Mouse (Mus musculus) lung, postnatal 0 days (tissue): ENCODE data around the gene Cacna1d. TPM values are rescaled to one million over a fixed set of nuclear protein-coding genes. Genes with fewer than 3 reads are reported as not detected.

Source experiments
- ATAC-seq: fragments of 200-750 bp; cut with Nextera tagmentation; 2 replicates; pipeline ENCODE4 v1.8.0; 2017; ENCODE audit warnings: moderate library complexity
- DNase-seq: peaks from one replicate; pipeline ENCODE4 v3.0.0-alpha.2; 2016; ENCODE audit warnings: low spot score
- H3K27ac ChIP-seq: fragments of 300-500 bp; sonication (generic); 2 replicates; pipeline ENCODE4 v1.5.1; 2014; ENCODE audit warnings: antibody characterized with exemption, mild to moderate bottlenecking, low read length, mixed read lengths
- H3K27me3 ChIP-seq: fragments of 300-500 bp; sonication (generic); replicated peaks from 2 replicates; pipeline ENCODE4 v1.6.1; 2014; ENCODE audit warnings: low read length, mixed read lengths; ENCODE audit not compliant: insufficient read depth
- H3K36me3 ChIP-seq: fragments of 300-500 bp; sonication (generic); 2 replicates; pipeline ENCODE4 v1.6.1; 2014; ENCODE audit warnings: low read length, mixed read lengths; ENCODE audit not compliant: insufficient read depth
- H3K4me1 ChIP-seq: fragments of 300-500 bp; sonication (generic); 2 replicates; pipeline ENCODE4 v1.6.1; 2014; ENCODE audit warnings: antibody characterized with exemption, low read depth, low read length, mixed read lengths; ENCODE audit not compliant: insufficient read depth
- H3K4me2 ChIP-seq: fragments of 300-500 bp; sonication (generic); replicated peaks from 2 replicates; pipeline ENCODE4 v1.6.1; 2014; ENCODE audit warnings: low read depth, mild to moderate bottlenecking, low read length, moderate library complexity, mixed read lengths
- H3K4me3 ChIP-seq: fragments of 300-500 bp; sonication (generic); 2 replicates; pipeline ENCODE4 v1.5.1; 2014; ENCODE audit warnings: low read depth, low read length
- H3K9ac ChIP-seq: fragments of 300-500 bp; sonication (generic); replicated peaks from 2 replicates; pipeline ENCODE4 v1.6.1; 2014; ENCODE audit warnings: low read depth, mild to moderate bottlenecking
- H3K9me3 ChIP-seq: fragments of 300-500 bp; sonication (generic); 2 replicates; pipeline ENCODE4 v1.6.1; 2016; ENCODE audit warnings: low read length, mixed read lengths
- CTCF ChIP-seq: IDR thresholded peaks from 2 replicates; pipeline ENCODE4 v1.5.1; 2016; ENCODE audit warnings: antibody characterized with exemption, mild to moderate bottlenecking
- EP300 ChIP-seq: IDR thresholded peaks from 2 replicates; pipeline ENCODE4 v1.6.1; 2016; ENCODE audit warnings: antibody characterized with exemption, mild to moderate bottlenecking, control low read depth
- WGBS: fragments of 180-500 bp; shearing (Covaris S2); extraction: QIAGEN DNeasy Blood & Tissue Kit; methylation state at CpG from one replicate; pipeline ENCODE4 v1.1.7; 2014; 5-methylcytosine and 5-hydroxymethylcytosine counted together
- polyA plus RNA-seq: library from polyadenylated mRNA; unstranded; fragments of >200 nt; fragmentation: Nextera tagmentation; extraction: Ambion mirVana; gene quantifications from 2 replicates; pipeline ENCODE4 v1.2.1, GENCODE M21; 2015

Gene Cacna1d
- polyA plus RNA-seq, 1 experiment from 2014 or later: 12.5 TPM

DNA sequence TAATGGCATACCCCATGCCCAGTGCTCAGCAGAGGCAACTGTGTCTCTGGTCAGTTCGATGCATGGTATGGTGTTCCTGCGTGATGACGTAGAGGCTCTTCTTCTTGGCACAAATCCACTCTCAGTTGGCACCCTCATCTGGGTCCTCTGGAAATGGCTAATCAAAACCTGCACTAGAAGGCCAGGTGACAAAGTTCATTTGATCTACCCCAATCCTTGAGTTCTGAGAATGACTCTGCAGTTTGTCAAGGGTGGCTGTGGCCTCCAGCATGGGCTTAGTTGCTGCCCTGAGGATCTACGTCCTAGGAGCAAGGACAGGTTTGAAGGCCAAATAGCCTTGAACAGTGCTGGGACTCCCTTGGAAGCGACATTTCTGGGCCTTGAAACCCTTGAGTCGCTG is 472.4 kb downstream of the Cacna1d start:
- Histone ChIP-seq H3K4me2 (no peak overlapping the region), H3K27ac (no peak overlapping the region), H3K9ac (no peak overlapping the region), H3K36me3 (no peaks in the 10 kb centered on the region), H3K9me3 (no peaks in the 10 kb centered on the region), H3K4me1 (no peaks in the 10 kb centered on the region), H3K27me3 (no peaks in the 10 kb centered on the region), H3K4me3 (no peak overlapping the region)
- no peak for DNase-seq
- TF ChIP-seq CTCF (no peak), EP300 (no peak)
- no peak for ATAC-seq
- 91% methylated on average over 6 of the region's 6 CpGs for WGBS

DNA sequence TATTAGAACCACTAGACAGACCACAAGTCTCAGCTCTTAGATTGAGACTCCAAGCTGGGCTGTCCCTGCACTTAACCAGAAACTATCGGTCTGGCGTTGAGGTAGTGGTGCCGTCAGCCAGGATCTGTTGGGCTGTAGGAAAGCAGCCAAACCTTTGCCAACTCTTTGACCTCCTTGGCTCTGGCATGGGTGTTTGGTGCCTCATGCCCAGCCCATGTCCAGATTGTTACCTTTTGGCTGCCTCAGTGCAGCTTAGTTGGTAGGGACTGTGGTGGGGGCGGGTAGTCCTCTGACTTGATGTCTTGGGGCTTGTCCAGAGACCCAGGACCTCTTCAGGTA is 472.8 kb downstream of the Cacna1d start:
- Histone ChIP-seq H3K27me3 (no peaks in the 10 kb centered on the region), H3K4me3 (no peak overlapping the region), H3K9me3 (no peaks in the 10 kb centered on the region), H3K9ac (no peak overlapping the region), H3K36me3 (no peaks in the 10 kb centered on the region), H3K27ac (no peak overlapping the region), H3K4me1 (no peaks in the 10 kb centered on the region), H3K4me2 (no peak overlapping the region)
- TF ChIP-seq EP300 (no peak), CTCF (no peak)
- WGBS: 86% methylated on average over 4 of the region's 4 CpGs
- DNase-seq (no peak), ATAC-seq (no peak)

GRCm38 (mm10) chr14:30017794-30018462 is 473.3 kb downstream of the Cacna1d start:
- no peak for ATAC-seq
- 79% methylated on average over 8 of the region's 8 CpGs for WGBS
- Histone ChIP-seq H3K4me3 (no peak overlapping the region), H3K4me1 (no peaks in the 10 kb centered on the region), H3K36me3 (no peaks in the 10 kb centered on the region), H3K4me2 (no peak overlapping the region), H3K27me3 (no peaks in the 10 kb centered on the region), H3K9me3 (no peaks in the 10 kb centered on the region), H3K27ac (no peak overlapping the region), H3K9ac (no peak overlapping the region)
- DNase-seq: no peak
- no peak for TF ChIP-seq CTCF
- no peak for TF ChIP-seq EP300

DNA sequence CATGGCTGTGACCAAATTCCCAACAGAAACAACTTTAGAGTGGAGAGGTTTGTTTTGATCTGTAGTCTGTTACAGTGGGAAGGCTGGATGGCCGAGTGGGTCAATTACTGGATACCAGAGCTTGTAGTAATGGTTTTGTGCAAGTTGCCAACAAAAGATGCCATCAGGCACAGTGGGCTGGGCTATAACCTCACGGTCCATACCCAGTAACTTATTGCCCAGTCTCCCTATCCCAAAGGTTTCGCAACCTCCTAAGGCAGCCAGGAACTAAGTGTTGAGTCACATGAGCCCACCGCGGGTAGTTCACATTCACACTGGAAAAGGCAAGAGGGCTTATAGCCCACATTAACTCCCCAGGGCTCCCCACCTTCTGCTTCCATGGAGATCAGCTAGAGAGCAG is 474.6 kb downstream of the Cacna1d start:
- no peak overlapping the region for H3K9ac ChIP-seq
- no peaks in the 10 kb centered on the region for H3K36me3 ChIP-seq
- WGBS: 79% methylated on average over 5 of the region's 5 CpGs
- TF ChIP-seq EP300: no peak
- no peaks in the 10 kb centered on the region for H3K9me3 ChIP-seq
- no peak for ATAC-seq
- no peak overlapping the region for H3K4me3 ChIP-seq
- H3K27me3 ChIP-seq: no peaks in the 10 kb centered on the region
- no peak overlapping the region for H3K27ac ChIP-seq
- DNase-seq: no peak
- no peak overlapping the region for H3K4me2 ChIP-seq
- no peaks in the 10 kb centered on the region for H3K4me1 ChIP-seq

- ATAC-seq: no peak
- Histone ChIP-seq H3K4me2 (no peak overlapping the region), H3K36me3 (no peaks in the 10 kb centered on the region), H3K9me3 (no peaks in the 10 kb centered on the region), H3K9ac (no peak overlapping the region), H3K27ac (no peak overlapping the region), H3K4me3 (no peak overlapping the region), H3K27me3 (no peaks in the 10 kb centered on the region), H3K4me1 (peaks cover 4% of the 10 kb centered on the region; the same call in 1 of the 2 replicates)
- DNase-seq: no peak
- no peak for TF ChIP-seq CTCF
- no peak for TF ChIP-seq EP300
- WGBS: 45% methylated on average over 1 of the region's 1 CpGs
Observed at GRCm38 (mm10) chr14:30015008-30015407, 476.2 kb downstream of the Cacna1d start.

- Histone ChIP-seq H3K27me3 (0 out of 2 replicates have a peak, but pooled peaks cover under 1% of the 10 kb centered on the region), H3K9ac (no peak overlapping the region), H3K9me3 (no peaks in the 10 kb centered on the region), H3K4me3 (no peak overlapping the region), H3K4me2 (no peak overlapping the region), H3K4me1 (peaks cover 4% of the 10 kb centered on the region; the same call in 1 of the 2 replicates), H3K36me3 (no peaks in the 10 kb centered on the region), H3K27ac (no peak overlapping the region)
- ATAC-seq (no peak), DNase-seq (peak; percentile 21)
- WGBS: 51% methylated on average over 10 of the region's 10 CpGs
- TF ChIP-seq EP300 (no peak), CTCF (no peak)
Observed at GRCm38 (mm10) chr14:30014487-30014886, 476.8 kb downstream of the Cacna1d start.
